Mouse (Mus musculus): ENCODE measurements around the gene Psmd11. TPM values are rescaled to one million over a fixed set of nuclear protein-coding genes. Genes with fewer than 3 reads are reported as not detected.

The Psmd11 gene
- polyA plus RNA-seq, 1 experiment from 2014 or later = 383 TPM

GRCm38 (mm10) chr11:80490831-80491230, 62.4 kb downstream of the Psmd11 start:
- H3K36me3 ChIP-seq (ENCODE audit: control insufficient read depth, insufficient read depth, low read length) = no peaks in the 10 kb centered on the region
- no peaks in the 10 kb centered on the region for H3K9me3 ChIP-seq (ENCODE audit: control insufficient read depth, low read length)
- H3K4me3 ChIP-seq (ENCODE audit: low read depth, low read length) = no peak overlapping the region
- H3K9ac ChIP-seq (ENCODE audit: low read depth, low read length) = no peak overlapping the region
- ATAC-seq (ENCODE audit: low FRiP score) (no peak), DNase-seq (ENCODE audit: low spot score) (no peak)
- no peaks in the 10 kb centered on the region for H3K27me3 ChIP-seq (ENCODE audit: control insufficient read depth, insufficient read depth, low read length)
- WGBS = 72% methylated on average over 10 of the region's 10 CpGs
- H3K27ac ChIP-seq (ENCODE audit: low read depth, low read length) = no peak overlapping the region
- no peak overlapping the region for H3K4me2 ChIP-seq (replicated peaks; ENCODE audit: low read depth, low read length)
- no peaks in the 10 kb centered on the region; the same call in 1 of the 2 replicates for H3K4me1 ChIP-seq (replicated peaks; ENCODE audit: control insufficient read depth, insufficient read depth, low read length)

- Histone ChIP-seq H3K27me3 (ENCODE audit: control insufficient read depth, insufficient read depth, low read length) (no peaks in the 10 kb centered on the region), H3K4me1 (replicated peaks; ENCODE audit: control insufficient read depth, insufficient read depth, low read length) (no peaks in the 10 kb centered on the region; the same call in none of the 2 replicates)
- 91% methylated on average over 5 of the region's 5 CpGs for WGBS
Measured at GRCm38 (mm10) chr11:80493186-80493585, 64.8 kb downstream of the Psmd11 start.

DNA sequence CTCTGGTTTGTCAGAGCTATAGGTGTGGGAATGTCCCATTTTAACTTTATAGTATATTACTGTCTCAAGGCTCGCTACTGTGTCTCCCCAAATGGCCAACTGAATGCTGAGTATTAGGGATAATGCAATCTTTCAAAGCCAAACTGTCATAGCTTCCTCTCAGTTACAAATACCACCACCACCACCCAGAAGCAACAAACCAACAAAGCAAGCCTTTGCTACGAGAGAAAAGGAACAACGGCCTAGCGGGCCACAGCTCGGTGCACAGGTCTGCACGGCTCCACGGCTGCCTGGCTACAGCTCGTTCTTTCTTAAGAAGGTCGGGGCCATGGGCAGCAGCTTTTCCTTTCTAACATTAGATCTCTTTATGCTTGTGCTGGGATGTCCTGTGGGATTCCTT, 66.4 kb downstream of the Psmd11 start:
- H3K27ac ChIP-seq (ENCODE audit: low read depth, low read length) = no peak overlapping the region
- no peaks in the 10 kb centered on the region for H3K36me3 ChIP-seq (ENCODE audit: control insufficient read depth, insufficient read depth, low read length)
- H3K9me3 ChIP-seq (ENCODE audit: control insufficient read depth, low read length) = no peaks in the 10 kb centered on the region
- H3K4me3 ChIP-seq (ENCODE audit: low read depth, low read length) = no peak overlapping the region
- H3K27me3 ChIP-seq (ENCODE audit: control insufficient read depth, insufficient read depth, low read length) = no peaks in the 10 kb centered on the region
- no peak overlapping the region for H3K9ac ChIP-seq (ENCODE audit: low read depth, low read length)
- WGBS = 74% methylated on average over 9 of the region's 9 CpGs
- H3K4me2 ChIP-seq (replicated peaks; ENCODE audit: low read depth, low read length) = no peak overlapping the region
- peaks cover 9% of the 10 kb centered on the region for H3K4me1 ChIP-seq (replicated peaks; ENCODE audit: control insufficient read depth, insufficient read depth, low read length)
- ATAC-seq (ENCODE audit: low FRiP score) (no peak), DNase-seq (ENCODE audit: low spot score) (no peak)

More at GRCm38 (mm10) chr11:80493186-80493585, 64.8 kb downstream of the Psmd11 start:
- Histone ChIP-seq H3K4me2 (replicated peaks; ENCODE audit: low read depth, low read length) (no peak overlapping the region), H3K9ac (ENCODE audit: low read depth, low read length) (no peak overlapping the region), H3K36me3 (ENCODE audit: control insufficient read depth, insufficient read depth, low read length) (no peaks in the 10 kb centered on the region), H3K27ac (ENCODE audit: low read depth, low read length) (no peak overlapping the region), H3K9me3 (ENCODE audit: control insufficient read depth, low read length) (no peaks in the 10 kb centered on the region), H3K4me3 (ENCODE audit: low read depth, low read length) (no peak overlapping the region)
- no peak for DNase-seq (ENCODE audit: low spot score)
- ATAC-seq (ENCODE audit: low FRiP score) = no peak

DNA sequence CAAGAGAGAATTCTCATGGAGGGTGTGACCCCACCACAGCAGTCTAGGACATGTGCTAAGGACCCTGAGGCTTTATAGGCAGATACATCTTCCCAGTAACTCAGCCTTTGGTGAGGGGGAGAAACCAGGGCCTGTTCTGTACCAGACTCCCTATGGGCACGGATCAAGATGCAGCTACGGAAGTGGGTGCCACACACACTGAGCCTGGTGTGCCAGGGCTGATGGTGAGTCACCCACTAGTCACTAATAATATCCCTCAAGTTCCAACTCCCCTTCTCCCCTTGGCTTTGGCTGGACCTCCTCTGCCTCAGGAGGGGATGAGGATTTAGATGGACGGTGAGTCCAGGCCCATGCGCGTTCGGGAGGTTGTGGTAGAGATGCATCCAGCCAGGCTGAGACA, 67.6 kb downstream of the Psmd11 start:
- H3K27ac ChIP-seq (ENCODE audit: low read depth, low read length) = no peak overlapping the region
- H3K9ac ChIP-seq (ENCODE audit: low read depth, low read length) = no peak overlapping the region
- no peak for ATAC-seq (ENCODE audit: low FRiP score)
- DNase-seq (ENCODE audit: low spot score) = no peak
- no peaks in the 10 kb centered on the region for H3K27me3 ChIP-seq (ENCODE audit: control insufficient read depth, insufficient read depth, low read length)
- no peaks in the 10 kb centered on the region for H3K9me3 ChIP-seq (ENCODE audit: control insufficient read depth, low read length)
- WGBS = 95% methylated on average over 6 of the region's 6 CpGs
- no peaks in the 10 kb centered on the region for H3K36me3 ChIP-seq (ENCODE audit: control insufficient read depth, insufficient read depth, low read length)
- no peak overlapping the region for H3K4me2 ChIP-seq (replicated peaks; ENCODE audit: low read depth, low read length)
- no peak overlapping the region for H3K4me3 ChIP-seq (ENCODE audit: low read depth, low read length)
- H3K4me1 ChIP-seq (replicated peaks; ENCODE audit: control insufficient read depth, insufficient read depth, low read length) = peaks cover 11% of the 10 kb centered on the region

DNA sequence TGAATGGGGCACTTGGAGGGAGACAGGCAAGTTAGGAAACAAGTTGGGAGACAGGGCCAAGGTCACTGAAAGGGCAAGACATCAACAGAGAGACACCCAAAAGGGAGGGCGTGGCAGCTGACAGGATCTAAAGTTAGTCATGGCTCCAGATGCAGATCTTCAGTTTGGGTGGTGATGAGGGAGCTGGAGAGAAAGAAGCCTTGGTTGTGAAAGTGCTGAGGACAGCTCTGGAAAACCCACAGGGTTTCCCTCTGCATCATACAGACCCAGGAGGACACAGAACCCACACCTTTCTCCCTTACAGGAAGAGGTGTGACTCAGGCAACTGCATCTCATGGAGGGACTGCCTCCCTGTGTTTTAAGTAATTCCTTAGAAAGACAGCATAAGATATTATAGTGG, 68.2 kb downstream of the Psmd11 start:
- H3K9me3 ChIP-seq (ENCODE audit: control insufficient read depth, low read length) = no peaks in the 10 kb centered on the region
- no peak overlapping the region for H3K4me3 ChIP-seq (ENCODE audit: low read depth, low read length)
- DNase-seq (ENCODE audit: low spot score) = no peak
- no peak overlapping the region for H3K9ac ChIP-seq (ENCODE audit: low read depth, low read length)
- 68% methylated on average over 1 of the region's 1 CpGs for WGBS
- no peak overlapping the region for H3K4me2 ChIP-seq (replicated peaks; ENCODE audit: low read depth, low read length)
- peaks cover 11% of the 10 kb centered on the region for H3K4me1 ChIP-seq (replicated peaks; ENCODE audit: control insufficient read depth, insufficient read depth, low read length)
- H3K36me3 ChIP-seq (ENCODE audit: control insufficient read depth, insufficient read depth, low read length) = no peaks in the 10 kb centered on the region
- ATAC-seq (ENCODE audit: low FRiP score) = no peak
- H3K27ac ChIP-seq (ENCODE audit: low read depth, low read length) = no peak overlapping the region
- no peaks in the 10 kb centered on the region for H3K27me3 ChIP-seq (ENCODE audit: control insufficient read depth, insufficient read depth, low read length)

GRCm38 (mm10) chr11:80497225-80497919, 69.0 kb downstream of the Psmd11 start:
- H3K27me3 ChIP-seq (ENCODE audit: control insufficient read depth, insufficient read depth, low read length) = no peaks in the 10 kb centered on the region
- no peak overlapping the region for H3K27ac ChIP-seq (ENCODE audit: low read depth, low read length)
- ATAC-seq (ENCODE audit: low FRiP score) (no peak), DNase-seq (ENCODE audit: low spot score) (no peak)
- H3K9ac ChIP-seq (ENCODE audit: low read depth, low read length) = no peak overlapping the region
- H3K4me3 ChIP-seq (ENCODE audit: low read depth, low read length) = no peak overlapping the region
- H3K9me3 ChIP-seq (ENCODE audit: control insufficient read depth, low read length) = no peaks in the 10 kb centered on the region
- H3K36me3 ChIP-seq (ENCODE audit: control insufficient read depth, insufficient read depth, low read length) = no peaks in the 10 kb centered on the region
- WGBS = 87% methylated on average over 10 of the region's 10 CpGs
- peaks cover 11% of the 10 kb centered on the region for H3K4me1 ChIP-seq (replicated peaks; ENCODE audit: control insufficient read depth, insufficient read depth, low read length)
- H3K4me2 ChIP-seq (replicated peaks; ENCODE audit: low read depth, low read length) = no peak overlapping the region

- DNase-seq (ENCODE audit: low spot score) (no peak), ATAC-seq (ENCODE audit: low FRiP score) (peak; percentile 60; the same call in 1 of the 2 replicates)
- Histone ChIP-seq H3K4me3 (ENCODE audit: low read depth, low read length) (no peak overlapping the region), H3K9me3 (ENCODE audit: control insufficient read depth, low read length) (no peaks in the 10 kb centered on the region), H3K36me3 (ENCODE audit: control insufficient read depth, insufficient read depth, low read length) (no peaks in the 10 kb centered on the region), H3K27ac (ENCODE audit: low read depth, low read length) (peak overlapping the region; percentile 40), H3K4me2 (replicated peaks; ENCODE audit: low read depth, low read length) (no peak overlapping the region), H3K27me3 (ENCODE audit: control insufficient read depth, insufficient read depth, low read length) (no peaks in the 10 kb centered on the region), H3K9ac (ENCODE audit: low read depth, low read length) (no peak overlapping the region), H3K4me1 (replicated peaks; ENCODE audit: control insufficient read depth, insufficient read depth, low read length) (peaks cover 12% of the 10 kb centered on the region)
- 57% methylated on average over 11 of the region's 11 CpGs for WGBS
Measured at GRCm38 (mm10) chr11:80498328-80499070, 70.1 kb downstream of the Psmd11 start.

- Histone ChIP-seq H3K27ac (ENCODE audit: low read depth, low read length) (no peak overlapping the region; the same call in 1 of the 2 replicates), H3K9me3 (ENCODE audit: control insufficient read depth, low read length) (no peaks in the 10 kb centered on the region)
Measured at GRCm38 (mm10) chr11:80499550-80499952, 71.1 kb downstream of the Psmd11 start.

More at GRCm38 (mm10) chr11:80499550-80499952, 71.1 kb downstream of the Psmd11 start:
- Histone ChIP-seq H3K4me2 (replicated peaks; ENCODE audit: low read depth, low read length) (no peak overlapping the region), H3K36me3 (ENCODE audit: control insufficient read depth, insufficient read depth, low read length) (no peaks in the 10 kb centered on the region), H3K9ac (ENCODE audit: low read depth, low read length) (no peak overlapping the region), H3K4me1 (replicated peaks; ENCODE audit: control insufficient read depth, insufficient read depth, low read length) (peaks cover 16% of the 10 kb centered on the region), H3K27me3 (ENCODE audit: control insufficient read depth, insufficient read depth, low read length) (no peaks in the 10 kb centered on the region), H3K4me3 (ENCODE audit: low read depth, low read length) (no peak overlapping the region)
- WGBS = 77% methylated on average over 4 of the region's 4 CpGs
- ATAC-seq (ENCODE audit: low FRiP score) (no peak), DNase-seq (ENCODE audit: low spot score) (no peak)
